Mouse (Mus musculus): Measurements from ENCODE around the gene Arel1.
A peak's percentile ranks its signal among the peaks of the same experiment; 100 is the strongest.

Gene Arel1

DNA sequence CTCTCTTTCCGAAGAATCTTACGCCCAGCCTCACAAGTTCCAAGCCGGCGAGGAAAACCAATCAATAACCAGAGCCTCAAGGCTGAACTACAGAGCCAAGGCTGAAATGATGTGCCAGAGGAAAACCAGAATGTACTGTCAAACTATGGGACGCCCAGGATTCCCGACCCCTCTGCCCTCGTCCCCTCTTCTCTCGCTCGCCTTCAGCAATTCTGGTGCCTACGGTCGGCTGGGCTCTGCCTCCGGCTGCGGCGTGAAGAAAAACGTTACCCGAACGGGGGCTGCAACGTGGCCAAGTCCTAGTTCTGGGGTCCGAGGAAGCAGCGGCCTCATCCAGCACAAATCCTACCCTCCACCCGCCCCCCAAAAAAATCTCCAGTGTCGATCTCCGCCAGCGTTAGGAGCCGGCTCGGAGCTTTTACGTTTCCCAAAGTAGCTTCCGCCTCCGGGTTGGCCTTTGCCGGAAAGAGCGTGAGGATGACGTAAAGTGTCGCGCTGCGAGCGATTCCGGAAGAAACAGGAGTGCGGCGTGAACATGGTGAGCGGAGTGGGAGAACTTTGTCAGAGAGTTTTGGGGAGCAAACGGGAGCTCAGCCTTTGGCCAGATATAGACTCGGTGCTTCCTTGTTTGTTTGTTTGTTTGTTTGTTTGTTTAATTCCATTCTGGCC lies at the start of gene Arel1, which contains the start of gene Fcf1:
Gene Arel1, minus strand, starts transcription at position 473 of the 669 bp plus-strand sequence.
Gene Fcf1, plus strand, starts transcription at position 470 of the 669 bp plus-strand sequence.
- peak; percentile 91 for DNase-seq

- no peak for DNase-seq
Observed at GRCm38 (mm10) chr12:85012185-85012584, 41.5 kb upstream of the Arel1 start.

GRCm38 (mm10) chr12:85010541-85010940 lies 39.8 kb upstream of the Arel1 start:
- DNase-seq = no peak

DNA sequence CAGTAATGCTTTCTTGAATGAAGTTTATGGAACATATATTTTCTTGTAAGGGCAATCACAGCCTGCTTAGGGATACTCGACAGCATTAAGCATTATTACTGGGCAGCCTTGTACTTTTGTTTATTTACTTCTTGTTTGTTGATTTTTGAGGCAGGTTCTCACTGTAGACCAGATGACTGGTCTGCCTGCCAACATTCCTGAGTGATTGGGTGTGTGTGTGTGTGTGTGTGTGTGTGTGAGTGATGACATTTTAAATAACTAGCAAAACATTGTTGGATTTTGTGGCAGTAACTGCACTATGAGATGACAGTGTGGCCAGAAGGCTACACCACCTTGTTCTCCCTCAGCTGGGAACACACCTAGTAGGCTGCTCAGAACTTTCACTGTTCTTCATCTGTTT lies 39.1 kb upstream of the Arel1 start:
- no peak for DNase-seq

- no peak for DNase-seq
Observed at GRCm38 (mm10) chr12:85007021-85007420, 36.3 kb upstream of the Arel1 start.

- DNase-seq = no peak
Observed at GRCm38 (mm10) chr12:85006206-85006605, 35.5 kb upstream of the Arel1 start.

DNA sequence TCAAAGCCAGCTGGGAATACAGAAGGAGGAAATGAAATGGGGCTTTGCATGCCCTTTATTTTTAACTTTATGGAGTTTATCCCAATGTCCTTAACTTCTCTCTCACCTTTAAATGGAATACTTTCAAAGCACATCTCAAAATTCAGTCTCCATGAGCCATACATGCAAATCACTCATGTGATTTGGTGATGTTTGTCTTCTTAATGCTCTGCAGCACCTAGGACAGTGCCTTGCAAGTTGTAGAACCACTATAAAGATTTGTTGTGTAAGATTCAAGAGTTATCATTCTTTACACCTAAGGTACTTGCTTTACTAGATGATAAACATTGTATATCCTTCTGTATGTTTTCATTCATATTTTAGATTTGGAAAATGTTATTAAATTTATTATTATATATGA lies 28.4 kb upstream of the Arel1 start:
- no peak for DNase-seq

GRCm38 (mm10) chr12:84996501-84997398 lies 26.1 kb upstream of the Arel1 start:
- DNase-seq = no peak

DNA sequence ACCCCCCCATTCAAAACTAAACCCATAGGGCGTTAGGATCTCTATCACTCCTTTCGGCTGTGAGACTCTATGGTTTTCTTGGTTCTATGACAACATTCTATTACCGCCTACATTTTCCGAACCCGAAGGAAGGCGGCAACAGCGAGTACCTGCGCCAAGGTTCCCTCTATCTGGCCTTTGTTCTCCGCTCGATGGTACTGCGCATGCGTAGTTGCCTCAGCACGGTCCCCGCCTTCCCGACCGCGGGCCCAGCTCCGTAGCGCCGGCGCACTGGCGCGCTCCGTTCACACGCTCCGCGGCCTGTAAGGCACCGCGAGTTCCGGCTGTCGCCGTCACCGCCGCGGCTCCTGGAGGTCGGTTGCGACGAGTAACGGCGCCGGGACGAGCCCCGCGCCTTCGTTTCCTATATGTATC lies 25.4 kb upstream of the Arel1 start, which contains the start of gene Ylpm1:
Gene Ylpm1, plus strand, starts transcription at position 239 of the 414 bp plus-strand sequence.
- DNase-seq = peak; percentile 98

GRCm38 (mm10) chr12:84995112-84995761 lies 24.5 kb upstream of the Arel1 start:
- DNase-seq = no peak

DNA sequence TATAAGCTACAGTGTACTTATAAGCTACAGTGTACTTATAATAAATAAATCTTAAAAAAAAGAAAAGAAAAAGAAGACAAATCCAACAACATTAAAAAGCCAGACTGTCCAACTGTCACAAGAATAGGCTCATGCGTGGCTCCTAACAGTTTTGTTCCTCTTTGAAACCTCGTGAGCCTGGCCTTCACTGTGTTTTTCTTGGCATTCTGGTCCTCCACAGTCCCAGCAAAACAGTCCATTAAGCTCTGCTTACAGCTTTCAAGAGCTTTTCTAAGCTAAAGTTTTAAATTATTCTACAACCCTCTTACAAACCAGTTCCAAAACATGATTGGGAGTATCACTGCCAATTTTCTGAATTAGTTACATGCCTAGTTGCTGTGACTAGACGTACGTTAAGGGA lies 18.8 kb upstream of the Arel1 start:
- no peak for DNase-seq

DNA sequence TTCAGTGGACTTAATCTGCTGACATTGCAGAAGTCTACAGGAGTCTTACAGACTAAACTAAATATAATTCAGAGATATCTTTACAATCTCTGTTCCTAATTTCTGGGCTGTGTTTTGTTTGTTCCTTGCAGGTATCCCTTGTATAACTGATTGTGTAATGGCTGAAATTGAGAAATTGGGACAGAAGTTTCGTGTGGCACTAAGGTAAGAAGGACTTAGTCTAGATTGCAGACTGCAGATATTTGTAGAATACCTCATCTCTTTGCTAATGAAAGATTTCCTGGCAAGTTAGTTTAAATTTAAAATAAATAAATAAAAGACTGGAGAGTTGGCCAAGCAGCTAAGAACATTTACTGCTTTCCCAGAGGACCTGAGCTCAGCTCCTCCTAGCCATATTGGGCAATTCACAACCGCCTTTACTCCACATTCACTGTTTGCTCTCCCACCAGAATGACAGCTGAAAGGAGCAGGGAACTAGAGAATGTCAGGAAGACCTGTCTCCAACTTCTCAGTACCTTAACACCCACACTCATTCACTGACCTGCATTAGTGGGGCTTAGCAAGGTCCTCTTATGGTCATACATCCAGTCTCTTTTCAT lies 8.7 kb upstream of the Arel1 start:
- no peak for DNase-seq

DNA sequence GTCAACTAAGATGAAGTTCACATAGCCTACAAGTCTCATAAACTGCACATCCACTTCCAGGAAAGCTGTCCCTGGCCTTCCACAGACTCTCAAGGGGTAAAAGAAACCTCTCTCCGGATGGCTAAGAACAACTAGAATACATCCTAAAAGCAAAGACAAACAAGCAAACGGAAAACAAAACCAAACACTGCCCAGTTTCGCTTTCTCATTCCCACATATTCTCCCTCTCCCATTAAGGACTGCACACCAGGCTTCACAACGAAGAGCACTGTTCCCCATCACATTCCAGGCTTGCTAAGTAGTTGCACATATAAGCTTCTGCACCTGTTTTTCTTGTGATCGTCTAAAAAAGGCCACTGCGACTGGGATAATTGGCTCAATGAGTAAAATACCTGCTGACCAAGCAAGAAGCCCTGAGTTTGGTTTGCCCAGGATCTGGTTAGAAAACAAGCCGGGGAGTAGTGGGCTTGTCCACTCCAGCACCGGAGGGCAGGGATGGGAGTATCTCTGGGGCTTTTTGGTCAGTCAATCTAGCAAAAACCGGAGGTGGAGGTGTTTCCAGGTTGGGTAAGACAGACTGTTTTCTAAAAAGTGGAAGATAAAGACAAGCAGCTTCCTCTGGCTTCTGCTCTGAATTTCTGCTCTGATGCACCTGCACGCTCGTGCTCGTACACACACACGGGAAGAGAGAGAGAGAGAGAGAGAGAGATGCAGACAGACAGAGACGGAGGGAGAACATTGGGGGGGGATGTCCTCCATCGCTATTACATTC lies 858 bp downstream of the Arel1 start:
- DNase-seq = no peak

- no peak for DNase-seq
Observed at GRCm38 (mm10) chr12:84968831-84969655, 1.7 kb downstream of the Arel1 start.

DNA sequence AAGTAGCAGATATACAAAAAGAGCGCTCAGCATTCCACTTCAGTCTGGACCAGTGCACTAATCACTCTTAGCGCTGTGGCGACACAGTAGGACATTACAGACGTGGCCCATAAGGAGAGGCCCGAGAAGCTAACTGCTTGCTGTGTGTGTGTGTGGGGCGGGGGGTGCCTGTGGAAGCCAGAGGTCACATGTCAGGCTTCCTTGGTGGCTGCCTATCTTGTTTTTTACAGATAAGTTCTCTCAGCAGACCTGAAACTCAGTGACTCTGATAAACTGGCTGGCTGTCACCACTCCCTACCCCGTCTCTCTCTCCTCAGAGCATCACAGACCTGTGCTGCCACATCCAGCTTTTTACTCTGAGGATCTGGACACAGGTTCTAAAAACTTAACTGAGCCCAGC lies 8.1 kb downstream of the Arel1 start:
- DNase-seq = no peak

DNA sequence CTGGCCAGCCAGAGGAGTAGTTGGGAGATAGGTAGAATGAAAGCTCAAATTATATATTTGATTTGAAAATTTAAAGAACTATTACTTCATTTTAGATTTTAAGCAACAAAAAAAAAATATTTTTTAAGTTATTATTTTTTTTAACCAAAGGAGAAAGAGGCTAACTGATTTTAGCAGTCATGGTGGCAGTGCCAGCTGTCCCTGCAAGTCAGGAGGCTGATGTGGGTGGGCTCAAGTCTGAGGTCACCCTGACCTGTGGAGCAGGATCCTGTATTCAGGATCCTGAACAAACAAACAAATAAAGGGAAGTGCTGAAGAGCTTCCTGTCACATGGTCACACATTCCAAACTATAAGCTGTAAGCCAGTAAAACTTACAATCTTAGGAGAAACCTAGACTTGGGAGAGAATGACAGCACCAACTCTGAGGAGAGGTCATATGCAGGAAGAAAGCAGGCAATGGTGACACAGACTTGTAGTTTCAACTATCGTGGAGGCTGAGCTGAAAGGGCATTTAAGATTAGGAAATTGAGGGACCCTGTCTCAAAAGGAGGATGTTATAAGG lies 11.8 kb downstream of the Arel1 start:
- no peak for DNase-seq

GRCm38 (mm10) chr12:84956317-84956716 lies 14.4 kb downstream of the Arel1 start:
- no peak for DNase-seq

DNA sequence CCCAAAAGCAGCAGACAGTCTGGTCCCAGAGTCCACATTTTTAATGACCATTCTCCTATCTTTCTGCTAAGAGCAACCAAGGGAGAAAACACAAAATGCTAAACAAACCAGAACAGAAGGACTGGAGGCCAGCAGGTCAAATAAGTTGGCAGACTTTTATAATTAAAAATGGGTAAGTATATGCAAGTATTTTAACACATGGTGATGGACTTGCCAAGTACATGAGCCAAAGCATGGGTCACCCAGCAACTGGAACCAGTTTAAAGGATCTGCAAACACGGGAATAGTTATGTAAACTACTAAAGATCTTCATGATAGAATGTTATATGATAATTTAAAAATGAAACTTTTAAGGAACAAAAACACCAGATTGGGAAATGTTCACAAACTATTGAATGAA lies 18.3 kb downstream of the Arel1 start:
- DNase-seq = no peak

- no peak for DNase-seq
Observed at GRCm38 (mm10) chr12:84951531-84951930, 19.2 kb downstream of the Arel1 start.

DNA sequence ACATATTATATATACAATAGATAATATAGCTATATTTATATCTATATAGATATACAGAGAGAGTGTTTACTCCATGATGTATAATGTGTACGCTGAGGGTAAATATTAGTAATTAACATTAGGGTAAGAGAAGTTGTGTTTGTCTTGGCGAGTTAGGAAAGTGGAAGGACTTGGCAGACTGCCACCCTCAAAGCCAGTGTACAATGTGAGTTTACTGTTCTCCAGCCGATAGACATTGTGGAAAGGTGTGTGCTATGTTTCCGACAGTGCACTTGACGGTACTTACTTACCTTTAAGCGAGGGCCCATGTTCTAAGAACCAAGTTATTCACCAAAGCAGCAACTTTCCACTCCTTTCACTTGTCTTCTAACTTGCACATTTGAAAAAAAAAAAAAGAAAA lies 19.9 kb downstream of the Arel1 start:
- no peak for DNase-seq
